Mouse (Mus musculus) C2C12 (cell line): ENCODE measurements around the gene Ciz1.

ENCODE experiments used
- CTCF ChIP-seq: IDR thresholded peaks from one replicate; pipeline ENCODE4 v1.5.1; 2011; ENCODE audit not compliant: control insufficient read depth, insufficient read depth, insufficient read length
- FOSL1 ChIP-seq: IDR thresholded peaks from one replicate; pipeline ENCODE4 v1.8.0; 2011; ENCODE audit warnings: mild to moderate bottlenecking, low read length; ENCODE audit not compliant: poor library complexity, insufficient read depth, severe bottlenecking
- MAX ChIP-seq: IDR thresholded peaks from one replicate; pipeline ENCODE4 v1.6.1; 2011; ENCODE audit warnings: mild to moderate bottlenecking, control low read depth
- MYOG ChIP-seq: IDR thresholded peaks from one replicate; pipeline ENCODE4 v1.6.1; 2011; ENCODE audit not compliant: control insufficient read depth, insufficient read length; ENCODE audit errors: extremely low read depth
- USF1 ChIP-seq: IDR thresholded peaks from one replicate; pipeline ENCODE4 v1.6.1; 2011; ENCODE audit warnings: low read depth, mild to moderate bottlenecking, control low read depth, moderate library complexity

DNA sequence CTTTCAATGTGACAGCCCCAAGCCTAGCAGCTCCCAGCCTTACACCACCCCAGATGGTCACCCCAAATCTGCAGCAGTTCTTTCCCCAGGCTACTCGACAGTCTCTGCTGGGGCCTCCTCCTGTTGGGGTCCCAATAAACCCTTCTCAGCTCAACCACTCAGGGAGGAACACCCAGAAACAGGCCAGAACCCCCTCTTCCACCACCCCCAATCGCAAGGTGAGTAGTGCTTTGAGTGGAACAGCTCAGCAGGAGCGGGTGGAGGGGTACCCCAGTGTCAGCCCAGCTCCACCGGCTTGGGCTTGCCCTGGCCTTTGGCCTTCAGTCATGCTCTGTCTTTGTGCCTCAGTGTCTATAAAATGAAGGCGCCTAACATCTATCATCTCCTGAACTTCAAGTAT is 15.2 kb downstream of the Ciz1 start:
- no peak for TF ChIP-seq CTCF
- no peak for TF ChIP-seq MYOG
- no peak for TF ChIP-seq USF1
- no peak for TF ChIP-seq FOSL1
- TF ChIP-seq MAX, result no peak
